Mouse (Mus musculus) hindbrain, embryonic 11.5 days (tissue): ENCODE measurements around the gene U2surp. TPM values are rescaled to one million over a fixed set of nuclear protein-coding genes. Genes with fewer than 3 reads are reported as not detected.

ENCODE experiments used
- ATAC-seq: fragments of 200-750 bp; cut with Nextera tagmentation; 2 replicates; pipeline ENCODE4 v1.8.0; 2017; ENCODE audit warnings: mild to moderate bottlenecking, moderate TSS enrichment, moderate library complexity; ENCODE audit not compliant: low FRiP score
- DNase-seq: peaks from one replicate; pipeline ENCODE4 v3.0.0-alpha.2; 2015; ENCODE audit warnings: low spot score
- H3K27ac ChIP-seq: fragments of 300-500 bp; sonication (generic); 2 replicates; pipeline ENCODE4 v1.5.1; 2014; ENCODE audit warnings: mild to moderate bottlenecking, low read depth, low read length
- H3K27me3 ChIP-seq: fragments of 300-500 bp; sonication (generic); 2 replicates; pipeline ENCODE4 v1.6.1; 2014; ENCODE audit warnings: mild to moderate bottlenecking, low read length, moderate library complexity, mixed read lengths; ENCODE audit not compliant: control insufficient read depth, insufficient read depth
- H3K36me3 ChIP-seq: fragments of 300-500 bp; sonication (generic); 2 replicates; pipeline ENCODE4 v1.6.1; 2014; ENCODE audit warnings: mild to moderate bottlenecking, low read length, moderate library complexity, mixed read lengths; ENCODE audit not compliant: control insufficient read depth, insufficient read depth
- H3K4me1 ChIP-seq: fragments of 300-500 bp; sonication (generic); replicated peaks from 2 replicates; pipeline ENCODE4 v1.6.1; 2014; ENCODE audit warnings: low read length, mixed read lengths; ENCODE audit not compliant: control insufficient read depth, insufficient read depth
- H3K4me2 ChIP-seq: fragments of 300-500 bp; sonication (generic); replicated peaks from 2 replicates; pipeline ENCODE4 v1.6.1; 2014; ENCODE audit warnings: mild to moderate bottlenecking, low read depth, low read length
- H3K4me3 ChIP-seq: fragments of 300-500 bp; sonication (generic); 2 replicates; pipeline ENCODE4 v1.5.1; 2014; ENCODE audit warnings: low read depth, low read length
- H3K9ac ChIP-seq: fragments of 300-500 bp; sonication (generic); 2 replicates; pipeline ENCODE4 v1.6.1; 2014; ENCODE audit warnings: low read depth, low read length
- H3K9me3 ChIP-seq: fragments of 300-500 bp; sonication (generic); 2 replicates; pipeline ENCODE4 v1.6.1; 2016; ENCODE audit warnings: low read length; ENCODE audit not compliant: control insufficient read depth
- WGBS: fragments of 180-500 bp; shearing (Covaris S2); extraction: QIAGEN DNeasy Blood & Tissue Kit; methylation state at CpG from one replicate; pipeline ENCODE4 v1.1.7; 2014; 5-methylcytosine and 5-hydroxymethylcytosine counted together
- polyA plus RNA-seq: library from polyadenylated mRNA; unstranded; fragments of >200 nt; fragmentation: Nextera tagmentation; extraction: Ambion mirVana; gene quantifications from 2 replicates; pipeline ENCODE4 v1.2.1, GENCODE M21; 2014

The U2surp gene
- 142 and 183 TPM in 2 replicates for polyA plus RNA-seq

DNA sequence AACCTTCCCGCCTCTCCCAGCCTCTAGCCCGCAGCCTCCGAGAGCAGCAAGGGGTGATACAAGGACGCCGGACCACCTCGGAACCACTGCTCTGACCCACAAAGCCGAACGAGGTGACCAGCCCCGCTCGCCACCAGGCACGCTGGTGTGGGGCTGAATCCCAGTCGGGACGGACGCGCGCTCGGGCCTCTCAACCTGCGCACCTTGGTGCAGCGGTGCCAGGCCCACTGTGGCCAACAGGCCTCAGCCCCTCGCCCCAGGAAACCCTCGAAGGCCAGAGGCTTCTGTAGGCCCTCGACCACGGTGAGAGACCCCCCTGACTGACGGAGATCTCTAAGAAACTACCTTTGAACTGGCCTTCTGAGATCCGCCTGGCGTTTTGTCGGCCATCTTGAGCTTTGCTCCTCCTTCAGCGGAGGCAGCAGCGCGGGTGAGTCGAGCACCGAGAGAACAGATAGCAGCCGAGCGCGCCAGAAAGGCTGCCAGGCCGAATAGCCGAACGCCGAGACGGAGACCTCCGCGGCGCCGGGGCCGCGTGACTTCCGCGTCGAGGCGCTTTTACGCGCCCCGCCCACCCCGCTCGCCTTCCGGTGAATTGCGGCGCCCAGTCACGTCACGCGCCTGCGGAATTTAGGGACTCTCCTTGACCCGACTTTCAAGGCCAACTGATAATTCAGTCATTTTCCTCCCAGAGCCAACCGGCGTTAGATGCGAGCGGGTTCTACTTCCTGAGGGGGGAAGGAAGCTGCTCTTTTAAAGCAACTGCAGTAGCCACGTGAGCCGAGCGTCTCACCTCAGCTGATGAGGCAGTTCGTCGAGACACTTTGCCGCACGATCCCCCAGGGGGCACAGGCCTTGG, at the start of gene U2surp:
Gene U2surp (minus strand): TSS at position 525 of the 859 bp plus-strand sequence.
- H3K4me2 ChIP-seq = peak within 1 kb of the TSS; percentile 87
- no peaks in the 10 kb centered on the region; the same call in 1 of the 2 replicates for H3K4me1 ChIP-seq
- no peaks in the 10 kb centered on the region for H3K27me3 ChIP-seq
- peak within 1 kb of the TSS; percentile 75 for H3K27ac ChIP-seq
- peak within 1 kb of the TSS; percentile 90 for H3K9ac ChIP-seq
- peak; percentile 95 for ATAC-seq
- DNase-seq = peak; percentile 98
- WGBS = under 1% methylated on average over 73 of the region's 74 CpGs
- no peaks in the 10 kb centered on the region for H3K9me3 ChIP-seq
- peak within 1 kb of the TSS; percentile 99 for H3K4me3 ChIP-seq
- no peaks in the 10 kb centered on the region for H3K36me3 ChIP-seq

GRCm38 (mm10) chr9:95559936-95560735, 48.3 kb upstream of the U2surp start:
- Histone ChIP-seq H3K4me3 (peak overlapping the region; percentile 55), H3K4me2 (peak overlapping the region; percentile 96), H3K36me3 (no peaks in the 10 kb centered on the region), H3K4me1 (peaks cover 5% of the 10 kb centered on the region; the same call in 1 of the 2 replicates), H3K9ac (peak overlapping the region; percentile 68), H3K27me3 (peaks cover 39% of the 10 kb centered on the region), H3K9me3 (no peaks in the 10 kb centered on the region), H3K27ac (no peak overlapping the region)
- 17% methylated on average over 57 of the region's 78 CpGs for WGBS
- peak; percentile 75 for ATAC-seq
- peak; percentile 62 for DNase-seq

- Histone ChIP-seq H3K4me3 (peak within 1 kb of the TSS; percentile 55), H3K9me3 (no peaks in the 10 kb centered on the region), H3K27me3 (peaks cover 39% of the 10 kb centered on the region), H3K27ac (no peak within 1 kb of the TSS), H3K4me1 (peaks cover 5% of the 10 kb centered on the region; the same call in 1 of the 2 replicates), H3K9ac (peak within 1 kb of the TSS; percentile 68), H3K36me3 (no peaks in the 10 kb centered on the region), H3K4me2 (peak within 1 kb of the TSS; percentile 96)
- WGBS = under 1% methylated on average over 39 of the region's 118 CpGs
- ATAC-seq (peak; percentile 75), DNase-seq (peak; percentile 61)
Observed at GRCm38 (mm10) chr9:95559059-95559935, 47.5 kb upstream of the U2surp start, which contains the start of gene Paqr9. Gene Paqr9 (plus strand): TSS chr9:95559657.

DNA sequence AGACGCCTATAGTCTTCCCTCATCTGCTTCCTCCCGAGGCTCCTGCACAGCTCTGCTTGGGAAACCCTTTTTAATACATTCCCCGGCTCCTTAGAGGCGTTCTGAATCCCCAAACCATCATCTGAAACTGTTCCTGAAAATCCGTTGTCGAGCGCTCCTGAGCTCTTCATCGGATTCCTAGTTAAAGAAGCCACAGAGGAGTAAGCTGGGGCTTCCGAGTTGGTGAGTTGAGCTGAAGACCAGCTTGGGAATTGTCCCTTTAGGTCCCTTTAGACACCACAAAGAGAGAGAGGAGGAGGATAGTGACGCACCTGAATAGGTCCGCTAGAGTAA, 46.9 kb upstream of the U2surp start:
- no peak for ATAC-seq
- DNase-seq = peak; percentile 57

GRCm38 (mm10) chr9:95557722-95558121, 45.9 kb upstream of the U2surp start:
- 70% methylated on average over 6 of the region's 6 CpGs for WGBS
- Histone ChIP-seq H3K27me3 (peaks cover 39% of the 10 kb centered on the region), H3K4me3 (no peak overlapping the region), H3K9me3 (no peaks in the 10 kb centered on the region), H3K9ac (no peak overlapping the region), H3K4me2 (no peak overlapping the region), H3K36me3 (no peaks in the 10 kb centered on the region), H3K4me1 (peaks cover 5% of the 10 kb centered on the region; the same call in 1 of the 2 replicates), H3K27ac (no peak overlapping the region)
- ATAC-seq = no peak
- no peak for DNase-seq

More for the DNA sequence above, 46.9 kb upstream of the U2surp start:
- H3K9me3 ChIP-seq = no peaks in the 10 kb centered on the region
- H3K27ac ChIP-seq = no peak overlapping the region
- no peaks in the 10 kb centered on the region for H3K36me3 ChIP-seq
- WGBS = 14% methylated on average over 11 of the region's 11 CpGs
- H3K9ac ChIP-seq = peak overlapping the region; percentile 68; the same call in 1 of the 2 replicates
- peak overlapping the region; percentile 96 for H3K4me2 ChIP-seq
- H3K4me3 ChIP-seq = peak overlapping the region; percentile 55
- H3K4me1 ChIP-seq = peaks cover 5% of the 10 kb centered on the region; the same call in 1 of the 2 replicates
- H3K27me3 ChIP-seq = peaks cover 39% of the 10 kb centered on the region

DNA sequence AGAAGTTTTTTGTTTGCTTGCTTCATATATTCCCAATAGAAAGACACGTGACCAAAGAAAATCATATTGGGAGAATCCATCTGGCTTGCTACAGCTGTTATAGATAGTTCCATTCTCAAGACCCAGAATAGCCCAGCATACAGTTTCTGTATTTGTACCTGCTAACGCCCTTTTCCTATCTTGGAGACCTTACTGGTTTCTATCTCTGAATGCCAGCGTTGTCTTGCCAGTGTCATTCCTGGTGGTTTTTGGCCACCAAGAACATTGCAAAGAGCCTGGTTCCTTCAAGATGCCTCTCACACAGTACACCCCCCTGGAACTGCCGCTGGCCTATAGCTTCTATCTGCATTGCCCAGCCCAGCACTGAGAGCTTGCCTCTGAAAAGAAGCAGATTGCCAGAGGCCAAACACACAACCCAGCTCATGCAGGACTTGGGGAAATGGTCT, 44.3 kb upstream of the U2surp start:
- ATAC-seq (no peak), DNase-seq (no peak)
- Histone ChIP-seq H3K27me3 (peaks cover 29% of the 10 kb centered on the region), H3K36me3 (no peaks in the 10 kb centered on the region), H3K4me1 (peaks cover 5% of the 10 kb centered on the region; the same call in 1 of the 2 replicates), H3K4me3 (no peak overlapping the region), H3K9ac (no peak overlapping the region), H3K9me3 (no peaks in the 10 kb centered on the region), H3K27ac (no peak overlapping the region), H3K4me2 (no peak overlapping the region)
- WGBS = 94% methylated on average over 4 of the region's 4 CpGs

DNA sequence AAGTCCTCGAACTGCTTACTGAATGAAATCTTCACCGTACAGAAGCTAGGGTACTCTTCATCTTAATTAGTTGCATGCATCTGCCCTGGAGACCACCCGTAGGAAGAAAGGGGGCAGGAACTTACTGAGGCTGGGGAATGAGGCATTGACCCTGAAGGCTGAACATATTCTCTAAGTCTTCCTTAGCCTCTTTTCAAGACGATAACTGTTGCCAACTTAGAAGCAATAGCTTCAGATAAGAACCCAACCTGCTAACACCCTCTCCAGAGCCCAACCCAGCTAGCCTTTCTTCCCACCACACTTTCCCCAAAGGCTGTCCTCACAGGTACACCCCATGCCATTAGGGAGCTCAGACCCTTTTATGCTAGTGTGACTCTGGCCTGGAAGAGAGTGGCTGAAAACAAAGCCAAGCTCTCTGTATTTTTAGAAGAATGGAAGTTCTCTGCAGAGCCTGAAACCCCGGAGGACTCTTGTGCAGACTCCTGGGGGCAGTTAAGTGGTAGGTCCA, 43.5 kb upstream of the U2surp start:
- Histone ChIP-seq H3K4me2 (no peak overlapping the region), H3K9ac (no peak overlapping the region), H3K27me3 (peaks cover 21% of the 10 kb centered on the region), H3K4me1 (peaks cover 3% of the 10 kb centered on the region; the same call in 1 of the 2 replicates), H3K36me3 (no peaks in the 10 kb centered on the region), H3K9me3 (no peaks in the 10 kb centered on the region), H3K4me3 (no peak overlapping the region), H3K27ac (no peak overlapping the region)
- no peak for ATAC-seq
- no peak for DNase-seq
- 75% methylated on average over 5 of the region's 5 CpGs for WGBS
